Mouse (Mus musculus): ENCODE measurements at regions not wholly inside any gene's neighbourhood (a gene's known extent, or its start where the extent isn't known, plus 50 kb on each side); places are given as distances from the start of the nearest gene placed in this dataset.
"Not testable (repeated sequence)": the region's sequence is repeated elsewhere in the genome, so short reads cannot be mapped to it uniquely, and the experiment has no call there.

DNA sequence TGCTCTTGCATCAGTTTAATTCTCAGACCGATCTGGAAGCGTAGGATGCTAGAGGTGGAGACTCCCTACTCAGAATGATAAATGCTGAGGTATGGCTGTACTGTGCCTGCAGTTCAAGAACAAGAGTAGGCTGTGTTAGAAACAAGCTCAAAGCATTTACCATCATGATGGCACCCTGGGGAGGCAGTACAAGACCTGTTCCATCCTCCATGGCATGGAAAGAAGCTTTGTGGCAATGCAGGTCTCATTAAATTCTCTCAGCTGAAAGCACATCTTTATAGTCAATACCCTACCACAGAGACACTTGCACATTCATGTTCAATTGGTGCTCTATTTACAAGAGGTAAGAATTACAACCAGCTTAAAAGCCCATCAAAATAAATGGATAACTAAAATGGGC, 209.5 kb downstream of the Tbl1xr1 start:
- Histone ChIP-seq H3K4me1 (ENCODE audit: control insufficient read depth, insufficient read depth, insufficient read length) (no peaks in the 10 kb centered on the region), H3K36me3 (ENCODE audit: control insufficient read depth, insufficient read depth, low read length) (no peaks in the 10 kb centered on the region), H3K27me3 (ENCODE audit: control insufficient read depth, insufficient read depth, low read length) (no peaks in the 10 kb centered on the region), H3K4me3 (ENCODE audit: extremely low read depth, insufficient read depth, insufficient read length) (no peak overlapping the region), H3K27ac (ENCODE audit: insufficient read depth, low read length) (no peak overlapping the region)
- DNase-seq (ENCODE audit: low read depth in 1 of 2, low spot score in 2 of 2) = no peak
- TF ChIP-seq CTCF (IDR thresholded peaks at IDR 0.05; ENCODE audit: extremely low read depth, insufficient read depth, insufficient read length, insufficient replicate concordance) (no peak), POLR2A (IDR thresholded peaks at IDR 0.05; ENCODE audit: low read depth, low read length) (no peak)
- 94% methylated on average over 2 of the region's 2 CpGs for whole genome bisulfite sequencing

DNA sequence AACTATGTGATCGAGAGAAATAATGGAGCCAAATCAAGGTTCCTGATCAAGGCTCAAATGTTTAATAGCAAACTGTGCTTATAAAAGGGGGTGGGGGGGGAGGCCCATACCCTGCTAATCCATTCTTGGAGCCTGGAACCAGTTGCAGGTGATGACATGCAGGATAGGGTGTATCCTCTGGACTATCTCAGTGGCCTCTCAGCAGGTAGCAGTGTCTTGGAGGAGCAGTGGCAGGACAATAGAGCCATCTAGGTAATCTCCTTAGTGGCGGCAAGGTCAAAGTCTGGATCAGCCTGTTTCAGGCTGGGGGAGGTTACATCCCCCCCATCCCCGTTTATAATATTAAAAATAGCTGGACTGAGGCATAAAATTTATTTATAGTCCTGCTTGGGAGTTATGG, 217.0 kb downstream of the Tbl1xr1 start:
- no peak overlapping the region for H3K4me3 ChIP-seq (ENCODE audit: extremely low read depth, insufficient read depth, insufficient read length)
- 79% methylated on average over 3 of the region's 3 CpGs for WGBS
- TF ChIP-seq POLR2A (IDR thresholded peaks at IDR 0.05; ENCODE audit: low read depth, low read length) = no peak
- TF ChIP-seq CTCF (IDR thresholded peaks at IDR 0.05; ENCODE audit: extremely low read depth, insufficient read depth, insufficient read length, insufficient replicate concordance) = no peak
- H3K27ac ChIP-seq (ENCODE audit: insufficient read depth, low read length) = no peak overlapping the region
- H3K27me3 ChIP-seq (ENCODE audit: control insufficient read depth, insufficient read depth, low read length) = no peaks in the 10 kb centered on the region
- no peaks in the 10 kb centered on the region for H3K4me1 ChIP-seq (ENCODE audit: control insufficient read depth, insufficient read depth, insufficient read length)
- H3K36me3 ChIP-seq (ENCODE audit: control insufficient read depth, insufficient read depth, low read length) = no peaks in the 10 kb centered on the region
- DNase-seq (ENCODE audit: low read depth in 1 of 2, low spot score in 2 of 2) = no peak

DNA sequence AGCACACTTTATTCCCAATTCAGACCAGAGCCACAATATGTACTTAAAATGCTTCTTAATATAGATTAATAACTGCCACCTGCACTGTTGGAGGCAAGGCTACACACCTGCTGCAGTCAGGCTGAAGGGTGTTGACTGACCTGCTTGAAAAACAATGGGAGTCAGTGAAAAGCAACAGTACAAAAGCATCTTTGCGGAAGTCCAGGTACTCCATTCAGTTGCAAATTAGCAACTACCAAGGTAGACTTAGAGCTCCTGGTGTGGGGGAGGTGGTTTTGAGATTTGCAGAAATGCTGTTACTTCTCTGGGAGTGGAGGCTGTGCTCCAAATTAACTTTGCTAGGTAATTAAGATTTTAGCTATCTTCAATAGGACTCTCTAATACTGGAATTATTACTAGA, 217.6 kb downstream of the Tbl1xr1 start:
- H3K36me3 ChIP-seq (ENCODE audit: control insufficient read depth, insufficient read depth, low read length); H3K4me1 ChIP-seq (ENCODE audit: control insufficient read depth, insufficient read depth, insufficient read length); H3K27me3 ChIP-seq (ENCODE audit: control insufficient read depth, insufficient read depth, low read length); H3K4me3 ChIP-seq (ENCODE audit: extremely low read depth, insufficient read depth, insufficient read length); H3K27ac ChIP-seq (ENCODE audit: insufficient read depth, low read length); DNase-seq (ENCODE audit: low read depth in 1 of 2, low spot score in 2 of 2): not testable (repeated sequence)
- 95% methylated on average over 1 of the region's 1 CpGs for WGBS

DNA sequence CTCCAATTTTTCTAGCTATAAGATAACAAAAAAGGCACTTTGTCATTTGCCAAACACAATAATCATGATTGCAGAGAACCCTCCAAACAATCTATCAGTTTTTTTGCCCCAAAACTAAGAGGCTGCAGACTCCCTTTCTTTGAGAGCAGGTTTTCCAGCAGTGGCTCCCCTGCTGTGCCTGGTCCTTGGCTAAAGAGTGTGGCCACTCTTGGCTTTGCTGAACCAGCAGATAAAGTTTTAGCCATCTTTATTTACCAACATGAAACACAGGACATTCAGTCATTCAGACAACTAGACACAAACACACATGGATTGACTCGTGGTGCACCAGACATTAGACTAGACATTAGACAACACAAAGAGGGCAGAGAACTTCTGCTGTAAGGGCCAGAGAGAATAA, 220.5 kb downstream of the Tbl1xr1 start:
- H3K36me3 ChIP-seq (ENCODE audit: control insufficient read depth, insufficient read depth, low read length); H3K27me3 ChIP-seq (ENCODE audit: control insufficient read depth, insufficient read depth, low read length); DNase-seq (ENCODE audit: low read depth in 1 of 2, low spot score in 2 of 2); H3K4me3 ChIP-seq (ENCODE audit: extremely low read depth, insufficient read depth, insufficient read length); H3K4me1 ChIP-seq (ENCODE audit: control insufficient read depth, insufficient read depth, insufficient read length); H3K27ac ChIP-seq (ENCODE audit: insufficient read depth, low read length): not testable (repeated sequence)
- 85% methylated on average over 1 of the region's 1 CpGs for WGBS

DNA sequence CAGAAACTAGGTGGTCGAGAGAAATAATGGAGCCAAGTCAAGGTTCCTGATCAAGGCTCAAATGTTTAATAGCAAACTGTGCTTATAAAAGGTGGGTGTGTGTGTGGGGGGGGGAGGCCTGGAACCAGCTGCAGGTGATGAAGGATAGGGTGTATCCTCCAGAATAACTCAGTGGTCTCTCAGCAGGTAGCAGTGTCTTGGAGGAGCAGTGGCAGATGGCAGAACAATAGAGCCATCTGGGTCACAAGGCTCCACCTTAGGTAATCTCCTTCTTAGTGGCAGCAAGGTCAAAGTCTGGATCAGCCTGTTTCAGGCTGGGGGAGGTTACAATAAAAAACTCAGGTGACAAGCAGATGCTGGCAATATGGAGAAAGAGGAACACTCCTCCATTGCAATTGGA, 221.4 kb downstream of the Tbl1xr1 start:
- DNase-seq (ENCODE audit: low read depth in 1 of 2, low spot score in 2 of 2); H3K4me1 ChIP-seq (ENCODE audit: control insufficient read depth, insufficient read depth, insufficient read length); H3K27ac ChIP-seq (ENCODE audit: insufficient read depth, low read length); H3K36me3 ChIP-seq (ENCODE audit: control insufficient read depth, insufficient read depth, low read length); H3K27me3 ChIP-seq (ENCODE audit: control insufficient read depth, insufficient read depth, low read length); H3K4me3 ChIP-seq (ENCODE audit: extremely low read depth, insufficient read depth, insufficient read length): not testable (repeated sequence)
- WGBS = 88% methylated on average over 1 of the region's 1 CpGs

DNA sequence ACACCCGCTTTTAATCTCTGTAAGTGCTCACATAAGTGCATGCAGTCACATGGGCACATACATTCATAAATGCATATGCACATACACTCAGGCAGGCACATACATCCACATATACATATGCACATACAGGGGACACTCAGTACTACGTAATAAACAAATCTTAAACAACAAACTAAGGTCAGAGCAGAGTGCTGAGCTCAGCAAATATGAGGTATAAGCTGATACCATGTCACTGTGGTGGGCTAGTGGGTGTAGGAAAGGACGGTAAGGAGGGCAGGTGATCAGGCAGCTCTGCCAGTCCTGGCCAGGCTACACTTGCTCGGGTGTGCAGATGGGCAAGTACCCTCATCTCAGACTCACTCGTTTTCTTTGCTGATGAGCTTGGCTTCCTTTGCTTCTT, 224.1 kb downstream of the Tbl1xr1 start:
- H3K36me3 ChIP-seq (ENCODE audit: control insufficient read depth, insufficient read depth, low read length) = no peaks in the 10 kb centered on the region
- H3K27me3 ChIP-seq (ENCODE audit: control insufficient read depth, insufficient read depth, low read length) = no peaks in the 10 kb centered on the region
- no peak for DNase-seq (ENCODE audit: low read depth in 1 of 2, low spot score in 2 of 2)
- H3K4me3 ChIP-seq (ENCODE audit: extremely low read depth, insufficient read depth, insufficient read length) = no peak overlapping the region
- TF ChIP-seq POLR2A (IDR thresholded peaks at IDR 0.05; ENCODE audit: low read depth, low read length) = no peak
- TF ChIP-seq CTCF (IDR thresholded peaks at IDR 0.05; ENCODE audit: extremely low read depth, insufficient read depth, insufficient read length, insufficient replicate concordance) = no peak
- no peaks in the 10 kb centered on the region for H3K4me1 ChIP-seq (ENCODE audit: control insufficient read depth, insufficient read depth, insufficient read length)
- WGBS = 86% methylated on average over 5 of the region's 5 CpGs
- no peak overlapping the region for H3K27ac ChIP-seq (ENCODE audit: insufficient read depth, low read length)

DNA sequence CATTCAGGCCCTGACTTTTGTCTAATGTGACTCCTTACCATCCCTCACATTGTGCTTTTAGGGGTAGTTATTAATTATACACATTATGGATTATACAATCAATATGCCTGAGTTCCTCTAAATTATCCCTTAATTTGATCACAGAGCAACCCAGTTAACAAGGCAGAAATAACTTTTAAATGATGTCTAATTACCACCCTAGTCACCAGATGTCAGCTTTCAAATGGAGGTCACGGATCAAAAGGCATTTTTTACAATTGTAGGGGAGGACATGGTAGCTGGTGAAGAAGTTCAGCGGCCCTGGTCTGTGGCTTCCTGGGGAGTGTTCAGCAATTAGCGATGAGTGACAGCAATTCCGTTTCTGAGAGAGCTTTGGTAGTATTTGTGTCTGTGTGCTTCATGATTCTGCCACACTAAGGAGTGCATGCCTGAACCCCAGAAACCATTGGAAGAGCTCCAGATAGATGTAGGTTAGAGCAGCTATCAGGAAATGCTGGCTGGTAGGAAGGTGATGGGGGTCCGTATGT, 225.6 kb downstream of the Tbl1xr1 start:
- H3K4me1 ChIP-seq (ENCODE audit: control insufficient read depth, insufficient read depth, insufficient read length) = no peaks in the 10 kb centered on the region
- 81% methylated on average over 5 of the region's 5 CpGs for WGBS
- H3K27me3 ChIP-seq (ENCODE audit: control insufficient read depth, insufficient read depth, low read length) = no peaks in the 10 kb centered on the region
- TF ChIP-seq CTCF (IDR thresholded peaks at IDR 0.05; ENCODE audit: extremely low read depth, insufficient read depth, insufficient read length, insufficient replicate concordance) = no peak
- no peak for TF ChIP-seq POLR2A (IDR thresholded peaks at IDR 0.05; ENCODE audit: low read depth, low read length)
- no peak overlapping the region for H3K4me3 ChIP-seq (ENCODE audit: extremely low read depth, insufficient read depth, insufficient read length)
- H3K27ac ChIP-seq (ENCODE audit: insufficient read depth, low read length) = no peak overlapping the region
- H3K36me3 ChIP-seq (ENCODE audit: control insufficient read depth, insufficient read depth, low read length) = no peaks in the 10 kb centered on the region
- no peak for DNase-seq (ENCODE audit: low read depth in 1 of 2, low spot score in 2 of 2)

DNA sequence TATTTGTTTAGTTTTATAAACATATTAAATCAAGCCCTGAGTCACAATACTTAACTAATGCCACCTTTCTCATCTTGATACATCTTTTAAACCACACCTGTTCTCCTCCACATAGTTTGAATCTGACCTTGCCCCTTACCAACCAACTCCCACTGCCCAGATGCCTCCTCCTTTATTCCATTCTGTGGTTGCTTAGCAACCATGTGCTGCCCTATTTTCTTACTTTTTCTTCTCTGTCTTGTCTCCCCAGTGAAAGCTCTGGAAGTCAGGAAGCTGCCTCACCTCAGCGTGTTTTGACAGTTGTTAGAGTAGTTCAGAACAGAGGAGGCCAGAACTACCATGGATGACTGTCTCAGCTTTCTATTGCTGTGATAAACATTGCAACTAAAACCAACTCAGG, 227.7 kb downstream of the Tbl1xr1 start:
- Histone ChIP-seq H3K4me1 (ENCODE audit: control insufficient read depth, insufficient read depth, insufficient read length) (no peaks in the 10 kb centered on the region), H3K4me3 (ENCODE audit: extremely low read depth, insufficient read depth, insufficient read length) (no peak overlapping the region), H3K27ac (ENCODE audit: insufficient read depth, low read length) (no peak overlapping the region), H3K27me3 (ENCODE audit: control insufficient read depth, insufficient read depth, low read length) (no peaks in the 10 kb centered on the region), H3K36me3 (ENCODE audit: control insufficient read depth, insufficient read depth, low read length) (no peaks in the 10 kb centered on the region)
- no peak for DNase-seq (ENCODE audit: low read depth in 1 of 2, low spot score in 2 of 2)
- 66% methylated on average over 1 of the region's 1 CpGs for WGBS
- TF ChIP-seq CTCF (IDR thresholded peaks at IDR 0.05; ENCODE audit: extremely low read depth, insufficient read depth, insufficient read length, insufficient replicate concordance) (no peak), POLR2A (IDR thresholded peaks at IDR 0.05; ENCODE audit: low read depth, low read length) (no peak)
